Mouse (Mus musculus): ENCODE results near the gene Cops6.

Cops6 gene

DNA sequence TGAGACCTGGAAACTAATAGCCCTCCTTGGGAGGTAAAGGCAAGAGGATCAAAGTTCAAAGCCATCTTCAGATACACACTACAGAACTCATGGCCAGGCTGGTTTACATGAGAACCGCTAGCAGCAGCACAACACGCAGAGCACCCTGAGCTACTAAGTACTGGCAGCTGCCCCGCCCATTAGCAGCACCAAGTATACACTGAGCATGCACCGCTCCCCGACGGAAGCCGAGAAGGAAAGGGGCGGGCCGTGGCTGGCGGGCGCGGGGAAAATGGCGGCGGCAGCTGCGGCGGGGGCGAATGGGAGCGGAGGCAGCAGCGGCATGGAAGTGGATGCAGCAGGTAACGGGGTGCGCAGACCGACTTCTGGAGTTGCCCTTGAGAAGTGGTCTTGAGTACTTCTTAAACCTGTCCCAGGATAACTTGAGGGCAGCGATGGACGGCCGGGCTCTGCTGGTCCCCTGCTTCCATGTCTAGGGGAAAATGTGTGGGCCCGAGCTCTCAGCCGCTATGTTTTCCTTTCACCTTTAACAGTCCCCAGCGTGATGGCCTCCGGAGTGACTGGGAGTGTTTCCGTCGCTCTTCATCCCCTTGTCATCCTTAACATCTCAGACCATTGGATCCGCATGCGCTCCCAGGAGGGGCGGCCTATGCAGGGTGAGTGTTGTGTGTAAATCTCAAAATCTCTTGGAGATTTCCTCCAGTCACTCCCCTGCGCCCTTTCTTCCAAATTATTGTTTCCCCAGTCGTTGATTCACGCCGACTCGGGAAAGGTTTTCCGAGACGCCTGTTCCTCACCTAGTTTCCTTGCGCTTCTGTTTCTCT, at the start of gene Cops6:
Gene Cops6, plus strand, starts transcription at position 230 of the 824 bp plus-strand sequence.
- peak; percentile 97 for DNase-seq (ENCODE audit: low read depth, low spot score)

DNA sequence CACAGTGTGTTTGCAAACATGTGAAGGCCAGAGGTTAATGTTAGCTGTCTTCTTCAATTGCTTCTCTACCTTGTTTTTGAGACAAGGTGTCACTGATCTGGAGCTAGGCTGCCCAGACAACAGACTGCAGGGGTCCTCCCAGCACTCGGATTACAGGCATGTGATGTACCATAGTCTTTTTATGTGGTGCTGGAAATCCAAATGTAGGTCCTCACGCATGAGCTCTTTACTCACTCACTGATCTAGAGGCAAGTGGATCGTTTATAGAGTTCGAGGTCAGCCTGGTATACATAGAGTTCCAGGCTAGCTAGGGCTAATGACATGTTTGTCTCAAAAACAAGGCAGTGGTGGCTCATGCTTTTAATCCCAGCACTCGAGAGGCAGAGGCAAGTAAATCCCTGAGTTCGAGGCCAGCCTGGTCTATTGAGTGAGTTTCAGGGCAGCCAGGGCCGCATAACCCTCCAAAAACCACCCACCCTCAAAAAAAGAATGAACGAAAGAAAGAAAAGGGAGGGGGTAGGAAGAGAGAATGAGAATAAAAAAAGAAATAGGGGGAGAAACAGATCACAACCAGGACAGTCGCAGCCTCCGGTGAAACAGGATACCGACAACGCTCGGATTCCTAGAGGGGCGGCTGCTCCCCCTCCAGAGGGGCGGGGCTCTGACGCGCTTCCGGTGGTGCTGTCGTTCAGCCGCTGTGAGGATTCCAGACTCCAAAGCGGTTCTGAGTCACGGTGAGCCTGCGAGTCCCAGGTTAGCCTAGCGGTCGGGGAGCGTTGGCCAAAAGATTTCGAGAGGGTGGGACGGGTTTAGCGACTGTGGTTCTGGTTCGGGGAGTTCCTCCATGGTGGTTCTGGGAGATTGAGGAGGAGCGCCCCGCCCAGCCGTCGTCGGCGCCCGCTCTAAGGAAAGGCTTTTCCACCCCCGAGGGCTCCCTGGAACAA, 44.3 kb upstream of the Cops6 start, which contains the start of gene Zscan21:
Gene Zscan21, plus strand, starts transcription at position 649 of the 944 bp plus-strand sequence.
- DNase-seq (ENCODE audit: low read depth, low spot score): peak; percentile 97

DNA sequence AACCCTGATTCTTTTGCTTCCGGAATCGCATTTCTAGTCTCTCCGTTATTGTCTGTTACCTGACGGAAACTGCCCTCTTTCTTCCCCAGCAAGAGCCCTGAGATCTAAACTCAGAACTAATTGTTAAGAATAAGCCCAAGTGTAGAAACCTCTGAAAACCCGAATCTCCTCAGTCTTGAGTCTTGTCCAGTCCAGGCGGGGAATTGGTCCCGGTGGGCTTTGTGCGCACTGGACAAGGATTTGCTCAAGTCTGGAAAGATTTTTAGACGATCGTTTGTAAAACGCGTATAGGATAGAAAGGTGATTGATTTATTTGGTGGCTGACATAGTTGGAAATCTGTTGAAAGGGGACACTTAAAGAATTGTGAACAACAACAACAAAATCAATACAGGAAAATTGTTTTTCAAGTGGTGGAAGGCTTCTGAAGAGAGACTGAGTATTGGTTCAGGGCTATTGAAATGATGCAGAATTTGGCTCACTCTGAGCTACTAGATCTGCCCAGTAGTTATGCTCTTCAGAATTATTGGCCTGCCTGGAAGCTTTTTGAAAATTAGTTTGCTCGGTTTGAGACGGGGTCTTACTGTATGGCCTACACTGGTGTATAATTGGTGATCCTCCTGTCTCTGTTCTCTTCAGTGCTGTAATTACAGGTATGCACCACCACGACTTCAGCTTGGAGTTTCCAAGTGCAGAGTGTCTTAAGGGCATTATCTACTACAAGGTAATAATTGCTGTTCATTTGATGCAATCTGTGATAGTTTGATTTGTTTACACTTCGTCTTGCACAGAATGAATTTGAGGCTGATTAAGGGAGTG, 43.5 kb upstream of the Cops6 start:
- peak; percentile 56 for DNase-seq (ENCODE audit: low read depth, low spot score)

DNA sequence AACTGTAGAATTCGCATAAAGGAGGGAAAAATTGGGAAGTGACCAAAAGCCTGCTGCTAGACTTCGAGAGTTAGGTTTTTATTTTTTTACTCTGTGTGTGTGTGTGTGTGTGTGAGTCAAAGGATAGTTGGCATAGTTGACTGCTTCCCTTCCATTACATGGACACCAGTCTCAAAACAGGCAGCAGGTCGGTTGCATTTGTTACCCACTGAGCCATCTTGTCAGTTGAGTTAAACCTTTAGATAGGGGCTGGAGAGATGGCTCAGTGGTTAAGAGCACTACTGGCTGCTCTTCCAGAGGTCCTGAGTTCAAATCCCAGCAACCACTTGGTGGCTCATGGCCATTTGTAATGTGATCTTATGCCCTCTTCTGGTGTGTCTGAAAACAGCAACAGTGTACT, 42.8 kb upstream of the Cops6 start:
- no peak for DNase-seq (ENCODE audit: low read depth, low spot score)

DNA sequence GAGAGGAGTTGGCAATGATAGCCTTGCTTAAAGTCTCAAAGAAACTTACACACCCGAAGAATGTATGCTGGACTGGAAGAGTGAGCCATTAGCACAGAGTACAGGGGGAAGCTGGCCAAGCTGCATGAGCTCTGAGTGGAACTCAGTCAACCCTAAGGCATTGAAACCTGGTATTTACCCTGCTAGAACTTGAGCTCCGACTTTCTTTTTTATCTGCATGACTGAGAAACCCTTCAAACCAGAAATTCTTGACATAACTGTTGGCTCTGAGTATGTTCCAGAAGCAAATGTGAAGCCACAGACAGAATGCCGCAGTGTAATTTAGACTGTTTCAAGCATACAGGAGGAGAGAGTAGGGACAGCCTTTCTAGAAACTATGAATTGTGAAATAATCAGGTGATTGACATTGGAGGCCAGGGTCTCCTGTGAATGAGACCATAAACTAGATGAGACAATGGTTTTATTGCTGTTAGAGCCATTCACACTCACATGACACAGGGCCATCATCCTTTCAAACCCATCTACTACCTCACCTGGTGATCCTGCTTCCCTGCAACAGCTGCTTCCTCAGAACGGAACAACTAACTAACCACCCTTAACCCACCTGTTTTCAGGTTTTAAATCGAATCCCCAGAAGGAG, 28.3 kb upstream of the Cops6 start:
- DNase-seq (ENCODE audit: low read depth, low spot score): no peak

DNA sequence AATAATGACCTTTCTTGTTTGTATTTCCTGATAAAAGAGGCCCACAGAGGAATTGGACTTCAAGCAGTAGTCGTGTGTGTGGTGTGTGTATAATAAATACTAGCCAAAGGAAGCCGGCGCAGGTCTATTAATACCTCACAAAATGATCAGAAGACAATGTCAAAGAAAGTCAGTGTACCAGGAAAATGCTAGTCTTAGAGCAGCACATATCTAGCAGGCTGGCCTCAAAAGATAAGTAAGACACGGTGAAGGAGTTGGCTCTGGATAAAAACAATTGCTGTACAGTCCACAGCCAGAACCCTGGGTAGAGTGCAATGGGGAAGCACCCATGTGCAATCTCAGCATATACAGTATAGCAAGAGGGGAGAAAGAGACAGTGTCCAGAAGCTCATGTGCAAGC, 23.6 kb upstream of the Cops6 start:
- no peak for DNase-seq (ENCODE audit: low read depth, low spot score)

DNA sequence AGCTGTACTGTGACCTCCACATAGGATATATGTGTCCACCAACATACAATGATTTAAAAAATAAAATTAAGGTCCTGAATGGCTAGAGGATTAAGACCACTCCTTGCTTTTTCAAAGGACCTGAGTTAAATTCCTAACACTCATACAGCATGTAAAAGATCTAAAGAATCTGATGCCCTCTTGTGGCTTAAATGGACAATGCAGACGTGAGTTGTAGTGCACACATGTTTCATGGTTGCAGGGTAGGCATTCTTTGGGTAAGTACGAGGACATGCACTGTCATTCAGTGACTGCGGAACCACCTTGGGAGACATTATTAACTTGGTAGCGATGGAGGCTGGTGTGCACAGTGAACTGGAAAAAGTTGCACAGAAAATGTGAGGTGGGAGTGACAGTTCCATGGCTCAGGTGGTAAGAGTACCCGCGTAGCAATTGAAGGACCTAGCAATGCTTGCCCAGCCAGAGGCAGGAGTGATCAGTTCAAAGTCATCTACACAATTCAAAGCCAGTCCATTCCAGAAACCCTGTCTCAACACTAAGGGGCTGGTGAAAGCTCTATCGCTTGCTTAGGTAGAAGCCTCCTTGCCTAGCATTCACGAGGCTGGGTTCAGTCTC, 22.8 kb upstream of the Cops6 start:
- peak; percentile 79 for DNase-seq (ENCODE audit: low read depth, low spot score)

DNA sequence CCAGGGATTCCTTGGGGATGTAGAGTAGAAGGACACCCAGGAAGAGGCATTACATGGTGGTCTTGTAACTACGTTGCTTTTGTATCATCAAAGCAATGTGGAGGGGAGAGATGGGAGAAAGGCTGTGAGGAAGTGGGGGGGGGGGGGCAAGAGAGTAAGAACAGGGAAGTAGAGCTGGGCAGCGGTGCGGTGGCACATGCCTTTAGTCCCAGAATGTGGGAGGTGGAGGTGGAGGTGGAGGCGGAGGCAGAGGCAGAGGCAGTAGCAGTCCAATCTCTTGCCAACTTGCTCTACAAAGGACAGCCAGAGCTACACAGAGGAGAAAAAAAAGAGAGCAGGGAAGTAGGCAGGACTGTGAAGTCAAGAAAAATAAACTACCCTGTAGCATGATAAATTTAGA, 22.3 kb upstream of the Cops6 start:
- no peak for DNase-seq (ENCODE audit: low read depth, low spot score)

DNA sequence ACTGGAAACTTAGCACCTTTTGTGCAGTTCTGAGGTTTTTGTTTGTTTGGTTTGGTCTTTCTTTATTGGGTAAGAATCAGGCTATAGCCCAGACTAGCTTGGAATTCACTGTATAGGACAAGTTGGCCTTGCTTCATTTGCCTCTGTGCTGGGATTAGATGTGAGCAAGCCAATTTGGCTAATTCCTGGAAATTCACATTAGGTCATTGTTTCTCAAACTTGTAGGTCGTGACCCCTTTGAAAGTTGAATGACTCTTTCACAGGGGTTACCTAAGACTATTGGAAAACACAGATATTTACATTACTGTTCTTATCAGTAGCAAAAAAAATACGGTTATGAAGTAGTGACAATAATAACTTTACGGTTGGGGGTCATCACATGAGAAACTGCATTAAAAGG, 6.5 kb upstream of the Cops6 start:
- DNase-seq (ENCODE audit: low read depth, low spot score): no peak

DNA sequence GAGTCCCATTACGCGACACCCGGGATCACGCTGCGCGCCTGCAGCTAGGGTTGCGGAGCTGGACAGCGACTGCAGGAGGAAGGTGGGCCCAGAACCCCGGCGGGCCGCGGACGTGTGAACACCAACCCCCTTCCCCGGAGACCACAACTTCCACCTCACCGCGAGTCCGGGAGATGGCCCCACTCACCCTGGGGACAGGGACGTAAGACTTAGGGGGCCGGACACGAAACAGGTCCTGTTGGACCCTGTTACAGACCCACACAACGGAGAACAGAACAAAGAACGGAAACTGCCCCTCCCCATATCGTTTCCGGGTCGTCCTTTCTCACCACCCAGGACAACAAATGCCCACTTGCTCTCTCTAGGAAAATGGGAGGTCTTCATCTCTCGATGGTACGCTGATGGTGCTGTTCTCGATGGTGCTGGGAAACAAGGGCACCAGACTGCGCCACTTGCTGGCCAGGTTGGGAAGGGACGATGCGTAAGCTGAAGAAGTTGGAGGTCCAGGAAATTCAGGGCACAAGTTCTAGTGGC, 5.4 kb upstream of the Cops6 start, which contains the start of gene Zfp113:
Gene Zfp113, minus strand, starts transcription at position 302 of the 534 bp plus-strand sequence.
- DNase-seq (ENCODE audit: low read depth, low spot score): peak; percentile 98

DNA sequence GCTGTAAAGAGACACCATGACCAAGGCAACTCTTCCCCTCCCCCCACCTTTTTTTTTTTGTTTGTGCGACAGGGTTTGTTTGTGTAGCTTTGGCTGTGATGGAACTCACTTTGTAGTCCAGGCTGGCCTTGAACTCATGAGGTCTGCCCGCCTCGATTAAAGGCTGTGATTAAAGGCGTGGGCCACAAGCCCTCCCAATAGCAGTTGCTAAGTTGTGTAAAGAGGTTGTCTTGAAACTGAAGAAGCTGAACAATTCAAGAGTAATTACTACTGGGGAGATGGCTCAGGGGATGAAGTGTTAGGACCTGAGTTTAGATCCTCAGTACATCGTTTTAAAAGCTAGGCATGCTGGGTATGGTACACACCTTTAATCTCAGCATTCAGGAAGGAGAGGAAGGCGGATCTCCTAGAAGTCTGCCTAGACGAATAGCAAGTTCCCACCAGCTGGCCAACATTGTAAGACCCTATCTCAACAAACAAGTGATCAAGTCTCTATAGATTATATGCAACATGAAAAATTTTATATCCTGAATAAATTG, 578 bp upstream of the Cops6 start:
- DNase-seq (ENCODE audit: low read depth, low spot score): peak; percentile 74

DNA sequence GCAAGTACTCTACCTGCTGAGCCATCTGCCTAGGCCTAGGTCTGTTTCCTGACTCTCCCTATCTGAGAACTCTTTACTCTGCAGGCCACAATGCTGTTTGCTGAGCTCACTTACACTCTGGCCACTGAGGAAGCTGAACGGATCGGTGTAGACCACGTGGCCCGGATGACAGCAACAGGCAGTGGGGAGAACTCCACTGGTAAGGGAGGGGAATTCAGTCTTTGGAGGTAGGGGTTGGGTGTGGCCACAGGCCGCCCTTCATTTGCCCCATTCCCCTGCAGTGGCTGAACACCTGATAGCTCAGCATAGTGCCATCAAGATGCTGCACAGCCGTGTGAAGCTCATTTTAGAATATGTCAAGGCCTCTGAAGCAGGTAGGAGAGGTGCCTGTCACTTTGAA, 2.2 kb downstream of the Cops6 start:
- peak; percentile 84 for DNase-seq (ENCODE audit: low read depth, low spot score)

DNA sequence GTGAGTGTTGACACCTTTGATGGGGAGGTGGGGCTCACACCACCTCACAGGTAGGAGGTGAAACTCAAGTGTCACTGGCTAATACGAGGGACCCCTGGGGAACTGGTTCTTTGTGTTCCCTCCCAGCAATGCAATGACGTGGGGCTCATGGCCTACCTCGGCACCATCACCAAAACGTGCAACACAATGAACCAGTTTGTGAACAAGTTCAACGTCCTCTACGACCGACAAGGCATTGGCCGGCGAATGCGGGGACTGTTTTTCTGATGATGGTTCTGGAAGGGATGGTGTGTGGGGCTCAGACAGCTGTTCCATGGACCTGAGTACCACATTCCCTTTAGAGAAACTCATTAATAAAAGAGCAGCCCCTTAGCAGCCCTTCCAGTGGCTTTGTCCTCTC, 2.7 kb downstream of the Cops6 start:
- DNase-seq (ENCODE audit: low read depth, low spot score): no peak

DNA sequence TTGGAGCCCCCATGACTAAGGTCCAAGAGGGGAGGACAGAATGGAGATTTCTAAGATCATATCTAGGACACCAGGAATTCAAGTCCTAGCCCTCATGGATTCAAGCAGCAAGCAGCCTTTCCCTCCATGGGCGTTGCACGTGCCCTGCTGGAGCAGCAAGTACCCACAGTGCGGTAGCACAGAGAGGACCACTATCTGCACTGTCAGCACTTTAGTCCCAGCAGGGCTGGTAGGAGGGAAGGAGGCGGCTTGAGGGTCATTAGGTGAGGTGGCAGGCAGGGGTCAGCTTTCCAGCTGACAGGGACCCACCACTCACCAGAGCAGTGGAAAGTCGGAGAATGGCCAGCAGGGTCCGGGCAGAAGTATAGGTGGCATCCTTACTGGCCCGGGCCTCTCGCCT, 4.7 kb downstream of the Cops6 start:
- no peak for DNase-seq (ENCODE audit: low read depth, low spot score)

DNA sequence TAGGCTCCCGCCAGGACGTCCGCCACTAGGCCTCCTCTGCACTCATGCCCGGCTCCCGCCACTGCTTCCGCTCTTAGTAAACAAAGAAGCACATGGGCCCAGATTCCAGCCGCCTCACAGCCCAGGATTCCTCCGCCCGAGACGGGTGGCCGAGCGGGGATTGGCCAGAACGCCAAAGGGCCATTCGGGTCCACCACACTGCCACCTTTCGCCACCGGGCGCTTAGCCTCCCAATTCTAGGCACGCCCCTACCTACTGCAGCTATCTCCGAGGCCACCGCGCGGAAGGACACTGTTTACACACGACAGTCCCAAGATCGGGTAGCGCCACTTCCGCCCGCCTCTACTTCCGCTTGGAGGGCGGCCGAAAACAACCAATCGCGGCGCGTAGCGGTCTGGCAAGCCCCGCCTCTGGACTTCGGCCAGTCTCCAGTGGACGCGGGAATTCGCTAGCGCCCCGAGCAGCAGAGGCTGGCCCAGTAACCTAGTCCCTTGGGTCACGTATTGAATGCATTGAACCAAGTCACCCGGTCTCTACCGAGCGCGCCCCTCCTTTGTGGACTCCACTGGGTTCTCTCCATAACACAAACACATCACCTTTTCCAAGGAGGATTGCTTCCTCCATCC, 10.2 kb downstream of the Cops6 start:
- peak; percentile 98 for DNase-seq (ENCODE audit: low read depth, low spot score)

DNA sequence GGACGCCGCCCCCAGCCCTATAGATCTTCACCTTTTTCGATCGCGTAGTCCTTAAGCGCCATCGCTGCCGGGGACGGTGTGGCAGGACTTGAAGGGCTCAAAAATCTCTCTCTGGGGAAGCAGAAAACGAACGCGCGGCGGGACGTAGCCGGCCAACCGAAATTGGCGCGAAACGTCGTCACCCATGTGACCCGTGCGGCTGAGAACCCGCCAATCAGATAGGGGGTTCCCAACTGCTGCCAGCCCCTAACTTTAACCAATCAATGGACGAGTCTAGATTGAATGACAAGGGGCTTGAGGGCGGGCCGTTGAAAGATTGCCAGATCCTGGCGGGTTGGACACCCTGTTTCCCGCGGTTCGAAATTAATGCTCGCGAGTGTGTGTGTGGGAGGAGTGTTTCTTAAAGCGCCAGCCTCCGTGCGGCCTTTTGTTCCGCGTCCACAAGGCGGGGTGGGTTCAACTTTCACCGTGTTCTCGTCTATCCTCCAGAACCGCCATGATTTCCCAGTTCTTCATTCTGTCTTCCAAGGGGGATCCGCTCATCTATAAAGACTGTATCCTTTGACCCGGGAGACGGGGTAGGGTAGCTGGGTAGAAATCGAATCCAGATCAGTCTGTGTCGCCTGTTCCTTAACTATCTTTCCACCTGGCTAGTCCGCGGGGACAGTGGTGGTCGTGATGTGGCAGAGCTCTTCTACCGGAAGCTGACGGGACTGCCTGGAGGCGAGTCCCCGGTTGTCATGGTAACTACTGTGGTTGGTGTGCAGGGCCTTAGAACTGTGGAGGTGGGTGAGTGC, 11.0 kb downstream of the Cops6 start, which contains the start of the genes Ap4m1 and Mcm7:
Gene Ap4m1, plus strand, starts transcription at position 308 of the 797 bp plus-strand sequence.
Gene Mcm7, minus strand, starts transcription at position 728 of the 797 bp plus-strand sequence.
- DNase-seq (ENCODE audit: low read depth, low spot score): peak; percentile 99

DNA sequence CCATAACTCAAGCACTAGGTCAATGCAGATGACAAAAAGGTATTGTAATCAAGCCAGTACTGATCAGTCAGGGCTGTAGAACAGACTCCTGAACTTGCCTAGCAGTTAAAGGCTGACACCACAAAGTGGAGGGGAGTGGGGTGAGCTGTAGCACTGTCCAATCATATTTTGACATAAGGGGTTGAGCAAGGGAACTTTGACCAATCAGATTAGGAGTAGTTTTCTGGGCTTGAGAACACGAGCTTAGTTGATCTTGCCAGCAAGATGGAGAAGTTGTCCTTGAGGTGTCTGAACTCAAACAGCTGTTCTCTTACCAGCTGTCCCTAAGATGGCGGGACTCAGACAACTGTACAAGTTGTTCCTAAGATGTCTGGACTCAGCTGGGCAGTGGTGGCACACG, 12.3 kb downstream of the Cops6 start:
- DNase-seq (ENCODE audit: low read depth, low spot score): peak; percentile 66

DNA sequence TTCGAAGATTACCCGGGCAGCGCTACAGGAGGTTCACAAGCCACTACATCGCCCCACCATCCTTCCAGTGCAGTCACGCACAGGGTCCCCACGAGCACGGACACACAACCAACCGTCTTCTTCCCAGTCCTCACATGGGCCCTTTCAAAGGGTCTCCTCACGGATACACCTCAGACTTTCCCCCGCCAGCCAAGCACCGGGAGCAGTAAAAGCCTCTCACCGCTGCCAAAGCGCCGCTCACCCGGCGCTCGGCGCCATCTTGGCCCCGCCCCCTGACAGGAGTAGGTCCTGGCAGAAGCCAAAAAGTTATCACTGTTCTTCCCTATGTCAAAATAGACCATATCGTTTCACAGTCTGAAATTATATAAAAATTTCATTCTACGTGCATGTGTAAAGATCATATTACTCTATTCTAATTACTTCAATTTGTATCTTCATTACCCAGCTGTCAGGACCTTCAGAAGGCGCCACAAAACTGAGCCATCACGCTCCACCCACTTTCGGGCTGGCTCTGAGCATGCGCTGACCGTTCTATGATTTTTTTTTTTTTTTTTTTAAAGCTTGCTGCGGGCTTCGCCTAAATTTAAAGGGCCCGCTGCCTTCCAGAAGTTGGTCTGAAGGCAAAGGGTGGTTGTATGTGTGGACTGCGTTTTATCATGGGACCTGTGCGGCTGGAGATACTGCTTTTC, 26.2 kb downstream of the Cops6 start, which contains the start of the genes Taf6 and Cnpy4:
Gene Taf6, minus strand, starts transcription at position 502 of the 689 bp plus-strand sequence.
Gene Cnpy4, plus strand, starts transcription at position 536 of the 689 bp plus-strand sequence.
- peak; percentile 91 for DNase-seq (ENCODE audit: low read depth, low spot score)
